Mouse (Mus musculus): ENCODE results near the gene Gabpb2.

DNA sequence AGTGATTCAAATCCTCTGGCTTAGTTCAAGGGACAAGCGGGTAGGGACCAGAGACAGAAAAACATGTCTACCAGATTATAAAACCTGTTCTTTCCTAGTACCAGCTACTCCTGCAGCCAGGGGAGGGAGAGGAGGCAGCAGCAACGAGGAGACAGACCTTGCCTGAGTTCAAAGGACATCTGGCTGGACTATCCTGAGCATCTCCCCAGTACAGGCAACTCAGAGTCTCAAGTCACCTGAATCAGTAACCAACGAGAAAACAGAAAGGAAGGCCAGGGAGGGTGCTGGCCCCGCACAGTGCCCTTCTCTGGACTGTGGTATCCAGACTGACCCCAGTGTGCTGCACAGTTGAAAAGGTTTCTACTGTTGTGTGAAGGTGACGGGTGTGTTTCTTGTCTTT lies 39.2 kb upstream of the Gabpb2 start:
- TF ChIP-seq CTCF (IDR thresholded peaks at IDR 0.05; ENCODE audit: borderline replicate concordance, insufficient read depth, low read depth, low read length) (no peak), POLR2A (IDR thresholded peaks at IDR 0.05; ENCODE audit: borderline replicate concordance, insufficient read depth, low read length) (no peak)

Measured in cerebellum, adult 2 months (tissue).